Mouse (Mus musculus): ENCODE data around the gene Rpl38.

Rpl38 gene

GRCm38 (mm10) chr11:114711393-114711792 lies 43.1 kb downstream of the Rpl38 start:
- DNase-seq = no peak

- DNase-seq = no peak
These were observed 43.5 kb downstream of the Rpl38 start for GRCm38 (mm10) chr11:114711861-114712260.

GRCm38 (mm10) chr11:114714526-114714925 lies 46.2 kb downstream of the Rpl38 start:
- no peak for DNase-seq

GRCm38 (mm10) chr11:114715531-114715930 lies 47.2 kb downstream of the Rpl38 start:
- DNase-seq = peak in 1 of 2 experiments; percentile 29

- no peak for DNase-seq
These were observed 52.2 kb downstream of the Rpl38 start for GRCm38 (mm10) chr11:114720535-114720934.

Measured in kidney, postnatal 4 days (tissue).